Mouse (Mus musculus) ES-Bruce4 (cell line): Measurements from ENCODE around the gene Scn4a.

Experiments used
- CTCF ChIP-seq: IDR thresholded peaks from one replicate; pipeline ENCODE4 v1.8.1; 2011; ENCODE audit warnings: low read depth, low read length
- POLR2A ChIP-seq: IDR thresholded peaks from one replicate; pipeline ENCODE4 v1.8.1; 2011; ENCODE audit warnings: low read length; ENCODE audit not compliant: insufficient read depth

- TF ChIP-seq POLR2A (no peak), CTCF (no peak)
Measured at GRCm38 (mm10) chr11:106381883-106382282, 28.8 kb upstream of the Scn4a start.
